Comparison of ENCODE assay signal across 23 mouse cellular contexts in genomic region chr14:29260621-29261020, GRCm38 (mm10).
"Had no signal": no experiment of that assay in that cellular context is flagged by ENCODE, and none has a peak within 500 bp of the region (broad histone marks: within the 10 kb centered on the region; RNA-seq: fewer than 3 reads in every experiment).

No protein-coding gene starts in this region.

- H3K9ac ChIP-seq: heart, embryonic 12.5 days; hindbrain, embryonic 12.5 days; hindbrain, embryonic 14.5 days; intestine, embryonic 15.5 days; limb, embryonic 12.5 days had no signal

- H3K27me3 ChIP-seq: heart, embryonic 12.5 days; hindbrain, embryonic 12.5 days; intestine, embryonic 15.5 days; limb, embryonic 12.5 days had no signal

- H3K36me3 ChIP-seq: heart, embryonic 10.5 days; heart, embryonic 12.5 days; hindbrain, embryonic 10.5 days; hindbrain, embryonic 12.5 days; intestine, embryonic 15.5 days; limb, embryonic 10.5 days; limb, embryonic 12.5 days had no signal

- H3K4me1 ChIP-seq: heart, embryonic 10.5 days; heart, embryonic 12.5 days; hindbrain, embryonic 10.5 days; hindbrain, embryonic 12.5 days; intestine, embryonic 15.5 days; limb, embryonic 10.5 days; limb, embryonic 12.5 days had no signal

- H3K9me3 ChIP-seq: heart, embryonic 10.5 days; hindbrain, embryonic 12.5 days; intestine, embryonic 15.5 days; limb, embryonic 10.5 days; limb, embryonic 12.5 days had no signal

- DNase-seq: gastrocnemius, postnatal 14 days; gastrocnemius, postnatal 36 days; heart, adult 11 months; heart, postnatal 10 days; heart, postnatal 4 days; kidney, adult 18-20 months; kidney, adult 8-10 months; kidney, postnatal 10 days; kidney, postnatal 25 days; kidney, postnatal 4 days had no signal

- ATAC-seq: hindbrain, embryonic 16.5 days; inflammation-experienced regulatory T-cells, adult 6 months; intestine, embryonic 15.5 days; intestine, postnatal 0 days had no signal

- H3K27ac ChIP-seq: heart, embryonic 10.5 days; hindbrain, embryonic 10.5 days; hindbrain, embryonic 12.5 days; hindbrain, embryonic 14.5 days; intestine, embryonic 15.5 days; layer of hippocampus, adult 2 months; left cerebral cortex, adult 2 months; limb, embryonic 10.5 days; limb, embryonic 12.5 days had no signal

- H3K4me2 ChIP-seq: heart, embryonic 12.5 days; hindbrain, embryonic 12.5 days; hindbrain, embryonic 14.5 days; intestine, embryonic 15.5 days; limb, embryonic 12.5 days had no signal

- H3K4me3 ChIP-seq: heart, embryonic 10.5 days; heart, embryonic 12.5 days; hindbrain, embryonic 10.5 days; hindbrain, embryonic 12.5 days; intestine, embryonic 15.5 days; layer of hippocampus, adult 2 months; left cerebral cortex, adult 2 months; limb, embryonic 10.5 days; limb, embryonic 12.5 days had no signal
